Mouse (Mus musculus) heart, embryonic 11.5 days (tissue): ENCODE results near the gene Olfr549. TPM values are rescaled to one million over a fixed set of nuclear protein-coding genes. Genes with fewer than 3 reads are reported as not detected.
A peak's percentile ranks its signal among the peaks of the same experiment; 100 is the strongest.

Experiments used
- ATAC-seq: fragments of 200-750 bp; cut with Nextera tagmentation; replicated peaks from 2 replicates; pipeline ENCODE4 v1.8.0; 2017; ENCODE audit warnings: moderate library complexity; ENCODE audit not compliant: insufficient number of reproducible peaks, low FRiP score, low TSS enrichment
- H3K27ac ChIP-seq: fragments of 300-500 bp; sonication (generic); 2 replicates; pipeline ENCODE4 v1.5.1; 2014; ENCODE audit warnings: mild to moderate bottlenecking, low read depth, low read length
- H3K27me3 ChIP-seq: fragments of 300-500 bp; sonication (generic); 2 replicates; pipeline ENCODE4 v1.6.1; 2014; ENCODE audit warnings: mild to moderate bottlenecking, low read length, mixed read lengths; ENCODE audit not compliant: control insufficient read depth, insufficient read depth
- H3K36me3 ChIP-seq: fragments of 300-500 bp; sonication (generic); 2 replicates; pipeline ENCODE4 v1.6.1; 2014; ENCODE audit warnings: mild to moderate bottlenecking, low read length, moderate library complexity, mixed read lengths; ENCODE audit not compliant: control insufficient read depth, insufficient read depth
- H3K4me1 ChIP-seq: fragments of 300-500 bp; sonication (generic); 2 replicates; pipeline ENCODE4 v1.6.1; 2014; ENCODE audit warnings: low read length; ENCODE audit not compliant: control insufficient read depth, insufficient read depth
- H3K4me2 ChIP-seq: fragments of 300-500 bp; sonication (generic); 2 replicates; pipeline ENCODE4 v1.6.1; 2014; ENCODE audit warnings: mild to moderate bottlenecking, moderate library complexity
- H3K4me3 ChIP-seq: fragments of 300-500 bp; sonication (generic); 2 replicates; pipeline ENCODE4 v1.5.1; 2014; ENCODE audit warnings: low read depth, low read length
- H3K9ac ChIP-seq: fragments of 300-500 bp; sonication (generic); 2 replicates; pipeline ENCODE4 v1.6.1; 2014; ENCODE audit warnings: mild to moderate bottlenecking, low read depth, low read length, moderate library complexity
- H3K9me3 ChIP-seq: fragments of 300-500 bp; sonication (generic); replicated peaks from 2 replicates; pipeline ENCODE4 v1.6.1; 2016; ENCODE audit warnings: low read length; ENCODE audit not compliant: control insufficient read depth
- WGBS: fragments of 180-500 bp; shearing (Covaris S2); extraction: QIAGEN DNeasy Blood & Tissue Kit; methylation state at CpG from one replicate; pipeline ENCODE4 v1.1.7; 2014; ENCODE audit not compliant: insufficient replicate concordance; 5-methylcytosine and 5-hydroxymethylcytosine counted together
- polyA plus RNA-seq: library from polyadenylated mRNA; unstranded; fragments of >200 nt; fragmentation: Nextera tagmentation; extraction: Ambion mirVana; gene quantifications from 2 replicates; pipeline ENCODE4 v1.2.1, GENCODE M21; 2014

Gene Olfr549
- polyA plus RNA-seq, 1 experiment from 2014 or later: not detected

DNA sequence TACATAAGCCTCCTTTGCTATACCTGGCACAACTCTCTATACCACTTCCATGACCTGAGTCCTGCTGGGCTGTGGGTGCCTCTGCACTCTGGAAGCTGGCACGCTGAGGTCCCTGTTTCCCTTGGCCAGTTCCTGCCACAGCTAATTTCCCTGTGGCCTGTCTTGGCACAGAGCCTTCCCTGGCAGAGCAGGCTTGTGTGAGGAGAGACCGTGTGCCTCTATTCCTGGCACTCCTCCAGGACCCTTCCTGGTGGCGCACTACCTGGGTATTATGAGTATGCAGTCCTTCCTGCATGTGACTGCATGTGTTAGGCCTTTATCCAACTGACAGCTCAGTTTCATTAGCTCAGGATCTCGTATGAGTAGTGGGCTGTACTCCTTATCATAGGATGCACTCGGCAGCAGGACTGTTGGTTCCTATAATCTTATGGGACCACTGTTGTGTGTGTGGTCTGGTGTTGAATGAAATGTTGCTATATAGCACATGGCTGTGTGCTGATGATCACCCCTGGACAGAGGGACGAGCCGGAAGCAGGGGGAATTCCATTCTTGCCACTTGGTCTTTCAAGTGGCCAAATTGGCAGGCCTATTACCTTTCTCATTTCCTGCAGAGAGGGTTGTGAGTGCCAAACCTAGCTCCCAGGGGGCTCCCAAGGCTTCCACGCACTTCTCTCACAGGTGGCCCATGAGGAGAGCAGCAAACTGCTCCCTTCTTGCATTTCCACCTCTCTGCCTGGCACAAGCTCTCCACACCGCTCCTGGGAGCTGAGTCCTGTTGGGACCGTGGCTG is 33.2 kb upstream of the Olfr549 start:
- WGBS: 65% methylated on average over 10 of the region's 10 CpGs
- H3K4me1 ChIP-seq: no peaks in the 10 kb centered on the region
- no peak for ATAC-seq

DNA sequence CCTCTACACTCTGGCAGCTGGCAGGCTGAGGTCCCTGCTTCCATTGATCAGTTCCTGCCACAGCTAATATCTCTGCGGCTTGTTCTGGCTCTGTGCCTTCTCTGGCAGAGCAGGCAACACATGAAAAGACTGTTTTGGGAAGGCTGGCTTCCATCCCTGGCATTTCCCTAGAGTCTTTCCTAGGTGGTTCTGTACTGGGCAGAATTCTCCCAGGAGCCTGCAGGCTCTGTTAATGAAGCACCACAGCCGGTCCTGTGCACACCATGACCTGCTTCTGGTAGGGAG is 32.7 kb upstream of the Olfr549 start:
- 72% methylated on average over 2 of the region's 2 CpGs for WGBS
- Histone ChIP-seq H3K27me3 (peaks cover 7% of the 10 kb centered on the region; the same call in 1 of the 2 replicates), H3K27ac (no peak overlapping the region), H3K9ac (no peak overlapping the region), H3K9me3 (no peaks in the 10 kb centered on the region), H3K4me1 (no peaks in the 10 kb centered on the region), H3K4me2 (no peak overlapping the region), H3K4me3 (no peak overlapping the region), H3K36me3 (no peaks in the 10 kb centered on the region)
- no peak for ATAC-seq

More for the DNA sequence above, 33.2 kb upstream of the Olfr549 start:
- Histone ChIP-seq H3K36me3 (no peaks in the 10 kb centered on the region), H3K9ac (no peak overlapping the region), H3K4me2 (no peak overlapping the region), H3K4me3 (no peak overlapping the region), H3K27me3 (peaks cover 10% of the 10 kb centered on the region; the same call in 1 of the 2 replicates), H3K9me3 (no peaks in the 10 kb centered on the region), H3K27ac (no peak overlapping the region)

DNA sequence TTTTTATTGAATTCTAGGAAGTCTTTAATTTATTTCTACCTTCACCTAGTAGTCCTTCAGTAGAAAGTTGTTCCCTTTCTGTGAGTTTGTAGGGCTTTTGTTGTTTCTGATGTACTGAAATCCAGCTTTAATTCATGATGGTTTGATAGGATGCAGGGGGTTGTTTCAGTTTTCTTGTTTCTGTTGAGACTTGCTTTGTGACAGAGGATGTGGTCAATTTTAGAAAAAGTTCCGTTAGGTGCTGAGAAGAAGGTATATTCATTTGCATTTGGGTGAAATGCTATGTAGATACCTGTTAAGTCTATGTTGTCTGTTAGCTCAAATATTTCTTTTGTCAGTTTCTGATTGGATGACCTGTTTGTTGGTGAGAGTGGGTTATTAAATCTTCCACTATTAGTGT is 20.6 kb upstream of the Olfr549 start:
- Histone ChIP-seq H3K36me3 (no peaks in the 10 kb centered on the region), H3K4me3 (no peak overlapping the region), H3K9me3 (no peaks in the 10 kb centered on the region), H3K27ac (no peak overlapping the region), H3K4me1 (no peaks in the 10 kb centered on the region), H3K4me2 (no peak overlapping the region), H3K27me3 (no peaks in the 10 kb centered on the region), H3K9ac (no peak overlapping the region)
- WGBS: 67% methylated on average over 1 of the region's 1 CpGs
- ATAC-seq: no peak

DNA sequence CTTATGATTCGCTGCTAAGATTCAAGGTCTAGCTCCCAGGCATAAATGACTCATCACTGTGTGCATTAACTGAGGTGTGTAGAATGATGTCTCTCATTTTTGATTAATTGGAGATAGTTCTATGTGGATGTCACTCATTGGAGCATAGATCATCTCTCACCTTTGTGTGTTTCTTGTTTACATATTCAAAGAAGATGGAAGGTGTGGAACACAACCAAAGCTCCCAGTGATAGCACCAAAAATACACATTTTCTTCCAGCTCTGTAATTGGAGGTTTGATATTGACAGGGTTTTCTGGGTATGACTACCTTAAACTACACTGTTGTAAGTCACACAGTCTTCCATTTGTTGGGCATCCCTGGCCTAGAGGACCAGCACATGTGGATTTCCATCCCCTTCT is 15.2 kb upstream of the Olfr549 start, which contains the start of gene Olfr547:
Gene Olfr547, plus strand, starts transcription at position 301 of the 400 bp plus-strand sequence.
- Histone ChIP-seq H3K4me3 (no peak within 1 kb of the TSS), H3K4me2 (no peak within 1 kb of the TSS), H3K9ac (no peak within 1 kb of the TSS), H3K4me1 (no peaks in the 10 kb centered on the region), H3K27me3 (no peaks in the 10 kb centered on the region), H3K36me3 (no peaks in the 10 kb centered on the region), H3K27ac (no peak within 1 kb of the TSS), H3K9me3 (no peaks in the 10 kb centered on the region)
- ATAC-seq: no peak
- 67% methylated on average over 1 of the region's 1 CpGs for WGBS

DNA sequence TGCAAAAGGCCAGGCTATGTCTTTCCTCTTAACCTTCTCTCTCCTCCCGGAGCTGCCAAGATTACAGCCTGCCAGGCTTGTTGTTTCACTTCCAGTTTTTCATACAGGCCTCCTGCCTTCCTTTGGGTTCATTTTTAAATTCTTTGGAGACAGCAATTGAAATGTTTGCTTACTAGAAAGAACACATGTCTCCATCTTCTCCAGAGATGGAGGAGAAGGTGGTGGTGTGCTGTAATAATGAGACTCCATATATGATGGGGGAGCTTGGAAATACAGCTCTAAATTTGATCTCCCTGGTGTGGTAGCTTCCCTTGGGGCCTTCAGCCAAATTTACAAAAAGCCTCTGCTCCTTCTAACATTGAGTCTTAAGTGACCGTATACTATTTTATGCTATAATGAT is 9.1 kb upstream of the Olfr549 start, which contains the start of gene Olfr548-ps1:
Gene Olfr548-ps1, plus strand, starts transcription at position 301 of the 400 bp plus-strand sequence.
- no peaks in the 10 kb centered on the region for H3K4me1 ChIP-seq
- H3K4me3 ChIP-seq: no peak within 1 kb of the TSS
- no peaks in the 10 kb centered on the region for H3K9me3 ChIP-seq
- WGBS: 68% methylated on average over 2 of the region's 2 CpGs
- no peak within 1 kb of the TSS for H3K27ac ChIP-seq
- no peak for ATAC-seq
- no peaks in the 10 kb centered on the region for H3K27me3 ChIP-seq
- no peak within 1 kb of the TSS for H3K4me2 ChIP-seq
- no peak within 1 kb of the TSS for H3K9ac ChIP-seq
- H3K36me3 ChIP-seq: no peaks in the 10 kb centered on the region

DNA sequence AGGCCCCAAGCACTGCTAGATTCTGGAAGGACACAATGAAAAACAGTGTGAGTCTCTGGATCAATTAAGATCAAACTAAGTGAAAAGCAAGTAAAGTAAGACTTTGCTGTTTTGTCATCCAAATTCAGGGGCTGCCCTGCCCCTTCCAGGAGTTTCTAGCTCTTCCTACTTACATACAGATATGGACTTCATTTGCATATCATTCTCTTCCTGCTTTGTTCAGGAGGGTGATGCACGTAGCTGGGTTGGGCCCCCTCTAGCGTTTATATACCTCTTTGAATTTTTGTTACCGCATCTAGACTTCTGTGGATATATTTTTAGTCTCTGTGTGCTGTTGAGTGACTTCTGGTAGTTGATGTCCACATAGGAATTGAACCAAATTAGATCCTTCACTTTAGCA is 8.4 kb upstream of the Olfr549 start:
- WGBS: 46% methylated on average over 3 of the region's 3 CpGs
- H3K4me2 ChIP-seq: no peak overlapping the region
- ATAC-seq: no peak
- H3K9ac ChIP-seq: no peak overlapping the region
- H3K27ac ChIP-seq: no peak overlapping the region
- H3K4me1 ChIP-seq: no peaks in the 10 kb centered on the region
- no peak overlapping the region for H3K4me3 ChIP-seq
- no peaks in the 10 kb centered on the region for H3K27me3 ChIP-seq
- no peaks in the 10 kb centered on the region for H3K9me3 ChIP-seq
- no peaks in the 10 kb centered on the region for H3K36me3 ChIP-seq

DNA sequence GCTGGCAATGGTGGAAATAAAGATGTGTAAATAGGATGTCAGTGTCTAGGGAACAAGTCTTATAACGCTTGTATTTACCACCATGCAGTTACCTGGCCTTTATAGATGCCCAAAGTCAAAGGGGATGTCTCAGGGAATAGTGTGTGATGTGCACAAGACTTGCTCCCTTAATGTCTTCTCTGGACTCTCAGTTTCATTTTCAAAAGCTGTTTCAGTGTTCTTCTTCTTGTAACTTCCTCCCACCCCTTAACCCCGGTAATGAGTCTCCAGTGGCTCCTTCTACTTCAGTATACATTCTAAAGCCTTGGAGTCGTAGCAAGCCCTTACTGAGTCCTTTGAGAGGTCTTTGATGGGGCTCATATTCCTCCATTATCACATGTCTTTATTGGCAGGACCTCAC is 3.6 kb downstream of the Olfr549 start:
- 67% methylated on average over 3 of the region's 3 CpGs for WGBS
- Histone ChIP-seq H3K4me3 (no peak overlapping the region), H3K27me3 (no peaks in the 10 kb centered on the region), H3K4me2 (no peak overlapping the region), H3K9ac (no peak overlapping the region), H3K9me3 (no peaks in the 10 kb centered on the region), H3K4me1 (no peaks in the 10 kb centered on the region), H3K27ac (no peak overlapping the region), H3K36me3 (no peaks in the 10 kb centered on the region)
- no peak for ATAC-seq

DNA sequence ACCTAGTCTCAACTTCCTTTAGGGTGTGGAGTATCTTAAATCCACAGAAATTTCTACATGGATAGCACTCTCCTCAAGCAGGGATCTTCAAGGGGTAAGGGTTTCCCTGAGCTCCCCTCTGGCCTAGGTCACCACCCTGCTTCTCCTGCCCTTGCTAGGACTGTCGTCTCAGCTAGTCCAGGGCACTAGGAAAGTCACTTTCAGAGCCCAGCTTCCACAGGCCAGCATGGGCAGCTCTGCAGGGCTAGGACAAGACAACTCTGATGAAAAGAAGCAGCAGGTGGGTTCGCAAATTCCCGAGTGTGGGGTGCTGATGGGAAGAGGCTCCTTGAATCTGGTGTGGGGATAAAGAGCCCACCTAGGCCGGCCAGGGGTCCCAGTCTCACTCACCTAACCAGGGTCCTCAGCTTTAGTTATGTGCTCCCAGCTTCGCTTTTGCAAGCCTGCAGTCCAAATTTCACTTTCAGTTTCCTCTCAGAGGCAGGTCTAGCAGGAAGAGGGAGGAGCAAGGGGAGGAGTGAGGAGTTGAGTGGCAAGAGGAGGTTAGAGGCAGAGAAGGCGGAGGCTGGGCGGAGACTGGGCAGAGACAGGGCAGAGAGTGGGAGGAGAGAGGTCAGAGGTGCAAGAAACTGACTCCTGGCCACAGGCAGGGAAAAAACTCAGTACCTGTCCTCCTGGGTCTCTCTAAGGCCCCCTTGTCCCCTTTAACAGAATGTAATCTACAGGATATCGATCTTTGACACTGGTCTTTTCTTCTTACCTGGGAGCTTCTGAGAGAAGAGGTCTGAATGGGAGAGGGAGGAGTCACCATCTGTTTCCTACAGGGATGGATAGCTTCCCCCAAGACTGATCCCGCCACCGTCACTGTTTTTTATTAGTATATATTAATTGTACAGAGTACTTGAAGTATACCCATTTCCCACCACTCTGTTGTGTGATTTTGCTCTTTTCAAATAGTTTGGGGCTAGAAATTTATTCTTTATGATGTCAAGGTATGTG is 15.6 kb downstream of the Olfr549 start, which contains the start of gene Trim21:
Gene Trim21, minus strand, starts transcription at position 488 of the 999 bp plus-strand sequence.
- ATAC-seq: peak; percentile 97
- no peaks in the 10 kb centered on the region for H3K36me3 ChIP-seq
- H3K9me3 ChIP-seq: no peaks in the 10 kb centered on the region
- H3K4me1 ChIP-seq: no peaks in the 10 kb centered on the region
- no peaks in the 10 kb centered on the region for H3K27me3 ChIP-seq
- WGBS: 21% methylated on average over 10 of the region's 10 CpGs
- peak within 1 kb of the TSS; percentile 64 for H3K4me3 ChIP-seq
- peak within 1 kb of the TSS; percentile 35; the same call in 1 of the 2 replicates for H3K27ac ChIP-seq
- peak within 1 kb of the TSS; percentile 77 for H3K9ac ChIP-seq
- H3K4me2 ChIP-seq: peak within 1 kb of the TSS; percentile 87
